Mouse (Mus musculus) myocyte (in vitro differentiated cells): ENCODE results near the gene Gm1673. TPM values are rescaled to one million over a fixed set of nuclear protein-coding genes. Genes with fewer than 3 reads are reported as not detected.

Source experiments
- H3K27me3 ChIP-seq: one replicate; pipeline ENCODE4 v1.6.1; 2011; ENCODE audit not compliant: control insufficient read depth, insufficient read depth, insufficient read length
- H3K36me3 ChIP-seq: one replicate; pipeline ENCODE4 v1.6.1; 2011; ENCODE audit not compliant: control insufficient read depth, insufficient read depth
- H3K4me2 ChIP-seq: one replicate; pipeline ENCODE4 v1.6.1; 2011; ENCODE audit warnings: low read depth, control low read depth
- H3K4me3 ChIP-seq: one replicate; pipeline ENCODE4 v1.5.1; 2011; ENCODE audit warnings: mild to moderate bottlenecking, control low read depth, moderate library complexity
- H3K79me2 ChIP-seq: one replicate; pipeline ENCODE4 v1.6.1; 2011; ENCODE audit not compliant: control insufficient read depth, insufficient read depth
- H3ac ChIP-seq: one replicate; pipeline ENCODE4 v1.6.1; 2011; ENCODE audit not compliant: control insufficient read depth, insufficient read length
- CEBPB ChIP-seq: IDR thresholded peaks from 2 replicates; pipeline ENCODE4 v1.6.1; 2011; ENCODE audit warnings: mild to moderate bottlenecking, moderate library complexity; ENCODE audit not compliant: poor library complexity, insufficient read depth, severe bottlenecking
- E2F4 ChIP-seq: IDR thresholded peaks from one replicate; pipeline ENCODE4 v1.6.1; 2011; ENCODE audit warnings: mild to moderate bottlenecking, control low read depth, moderate library complexity; ENCODE audit not compliant: insufficient read depth
- MAX ChIP-seq: IDR thresholded peaks from one replicate; pipeline ENCODE4 v1.6.1; 2011; ENCODE audit warnings: low read depth, mild to moderate bottlenecking, control low read depth
- MYOD1 ChIP-seq, 3 experiments: IDR thresholded peaks; one replicate each; pipeline ENCODE4 v1.6.1; 2011; ENCODE audit warnings: control low read depth in 2 of 3, low read depth in 2 of 3, mild to moderate bottlenecking in 2 of 3, moderate library complexity in 1 of 3; ENCODE audit not compliant: insufficient read length in 2 of 3, control insufficient read depth in 1 of 3
- MYOG ChIP-seq, 3 experiments: IDR thresholded peaks; one replicate each; pipeline ENCODE4 v1.6.1; 2011; ENCODE audit warnings: control low read depth in 2 of 3, low read depth in 2 of 3, mild to moderate bottlenecking in 2 of 3; ENCODE audit not compliant: insufficient read length in 2 of 3, control insufficient read depth in 1 of 3, insufficient read depth in 1 of 3
- POLR2A ChIP-seq: IDR thresholded peaks from one replicate; pipeline ENCODE4 v1.6.1; 2011; ENCODE audit warnings: low read depth, mild to moderate bottlenecking, control low read depth, moderate library complexity; ENCODE audit not compliant: insufficient read length
- POLR2AphosphoS2 ChIP-seq: IDR thresholded peaks from one replicate; pipeline ENCODE4 v1.6.1; 2011; ENCODE audit warnings: low read depth, control low read depth; ENCODE audit not compliant: insufficient read length
- REST ChIP-seq: IDR thresholded peaks from one replicate; pipeline ENCODE4 v1.6.1; 2011; ENCODE audit warnings: mild to moderate bottlenecking, control low read depth, moderate library complexity; ENCODE audit not compliant: insufficient read depth, insufficient read length
- SRF ChIP-seq: IDR thresholded peaks from one replicate; pipeline ENCODE4 v1.6.1; 2011; ENCODE audit warnings: low read depth; ENCODE audit not compliant: control insufficient read depth, insufficient read length
- TCF12 ChIP-seq: IDR thresholded peaks from one replicate; pipeline ENCODE4 v1.6.1; 2011; ENCODE audit warnings: mild to moderate bottlenecking, control low read depth; ENCODE audit not compliant: poor library complexity, insufficient read depth, severe bottlenecking
- TCF3 ChIP-seq: IDR thresholded peaks from one replicate; pipeline ENCODE4 v1.6.1; 2011; ENCODE audit warnings: low read depth, control low read depth; ENCODE audit not compliant: insufficient read length
- USF1 ChIP-seq: IDR thresholded peaks from one replicate; pipeline ENCODE4 v1.6.1; 2011; ENCODE audit warnings: low read depth, mild to moderate bottlenecking, control low read depth, moderate library complexity
- polyA plus RNA-seq: library from polyadenylated mRNA; unstranded; fragments of >200 nt; fragmentation: generic; extraction: Trizol; gene quantifications from one replicate; pipeline ENCODE4 v1.2.1, GENCODE M21; 2012; ENCODE audit warnings: missing spikeins

Gm1673 gene
- polyA plus RNA-seq, 1 experiment, result 1.9 TPM

DNA sequence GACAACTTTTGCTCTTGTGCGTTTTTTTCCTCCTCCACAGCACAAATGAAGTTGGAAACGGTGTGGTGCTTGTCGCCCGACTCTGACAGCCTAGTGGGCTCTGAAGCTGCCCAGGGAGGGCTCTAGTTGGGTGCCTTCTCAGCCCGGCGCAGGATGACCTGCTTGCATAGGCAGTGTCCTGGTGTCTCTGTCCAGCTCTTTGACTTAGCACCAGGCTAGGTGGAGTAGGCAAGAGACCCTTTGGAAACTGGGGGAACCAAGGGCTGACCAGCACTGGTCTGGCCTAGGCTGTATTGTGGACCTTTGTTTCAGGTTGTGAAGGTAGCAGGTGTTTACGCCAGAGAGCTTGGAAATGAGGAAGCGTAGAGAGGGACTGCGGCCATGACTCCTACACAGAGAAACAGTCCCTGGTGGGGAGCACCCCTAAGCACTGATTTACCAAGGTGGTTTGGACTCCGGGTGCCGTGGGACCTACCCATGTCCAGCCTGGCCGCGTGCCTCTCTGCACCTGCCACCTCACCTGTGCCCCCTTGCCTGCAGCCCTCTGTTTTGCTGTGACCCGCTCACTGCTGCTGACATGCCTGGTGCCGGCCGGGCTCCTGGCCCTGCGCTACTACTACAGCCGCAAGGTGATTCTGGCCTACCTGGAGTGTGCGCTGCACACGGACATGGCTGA lies 14.7 kb downstream of the Gm1673 start:
- Histone ChIP-seq H3ac (no peak overlapping the region), H3K4me3 (no peak overlapping the region), H3K36me3 (no peaks in the 10 kb centered on the region), H3K79me2 (no peaks in the 10 kb centered on the region), H3K4me2 (no peak overlapping the region), H3K27me3 (peaks cover 60% of the 10 kb centered on the region)
- TF ChIP-seq USF1, result no peak
- TF ChIP-seq E2F4, result no peak
- no peak for TF ChIP-seq SRF
- no peak for TF ChIP-seq POLR2A
- TF ChIP-seq MAX, result no peak
- TF ChIP-seq TCF12, result no peak
- no peak for TF ChIP-seq REST
- TF ChIP-seq MYOD1 (IDR thresholded peaks at IDR 0.05; ENCODE audit: control insufficient read depth in 1 of 3, insufficient read length in 2 of 3, low read depth in 2 of 3), result no peak
- TF ChIP-seq MYOG (IDR thresholded peaks at IDR 0.05; ENCODE audit: control insufficient read depth in 1 of 3, insufficient read depth in 1 of 3, insufficient read length in 2 of 3, low read depth in 2 of 3), result no peak
- no peak for TF ChIP-seq POLR2AphosphoS2
- TF ChIP-seq TCF3, result no peak

- no peaks in the 10 kb centered on the region for H3K79me2 ChIP-seq
These were observed 15.3 kb downstream of the Gm1673 start for GRCm38 (mm10) chr5:33998505-33998877.

DNA sequence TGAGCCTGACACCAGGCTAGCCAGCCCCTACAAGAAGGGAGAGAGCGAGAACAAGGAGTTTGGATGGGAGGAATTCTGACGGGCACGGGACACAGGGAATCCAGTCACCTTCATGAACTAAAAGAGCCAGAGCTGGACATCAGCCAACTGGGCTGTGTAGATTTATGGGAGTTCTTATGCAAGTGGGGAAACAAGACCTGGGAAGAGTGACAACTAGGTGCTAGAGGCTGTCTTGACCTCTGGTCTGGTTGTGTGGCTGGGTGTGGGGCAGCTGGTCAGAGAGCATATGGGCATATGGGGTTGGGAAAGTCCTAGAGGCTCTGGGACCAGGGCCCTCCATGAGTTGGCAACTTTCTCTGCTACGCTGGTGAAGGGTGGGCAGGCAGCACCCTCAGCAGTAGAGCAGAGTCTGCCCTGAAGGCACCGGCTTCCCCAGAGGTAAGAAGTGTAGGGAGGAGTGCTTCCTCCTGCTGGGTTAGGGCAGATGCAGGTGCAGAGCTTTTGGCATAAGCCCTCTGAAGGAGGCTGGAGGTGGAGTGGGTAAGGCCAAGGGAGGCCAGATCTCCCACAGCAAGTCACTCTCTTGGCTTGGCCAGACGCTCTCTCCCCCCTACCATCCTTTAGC lies 16.3 kb downstream of the Gm1673 start:
- H3K4me2 ChIP-seq, result no peak overlapping the region
- TF ChIP-seq TCF12 (no peak), E2F4 (no peak), MAX (no peak), USF1 (no peak), TCF3 (no peak), POLR2AphosphoS2 (no peak), REST (no peak), SRF (no peak), MYOD1 (IDR thresholded peaks at IDR 0.05; ENCODE audit: control insufficient read depth in 1 of 3, insufficient read length in 2 of 3, low read depth in 2 of 3) (no peak), POLR2A (no peak), MYOG (IDR thresholded peaks at IDR 0.05; ENCODE audit: control insufficient read depth in 1 of 3, insufficient read depth in 1 of 3, insufficient read length in 2 of 3, low read depth in 2 of 3) (no peak), CEBPB (no peak)
- no peak overlapping the region for H3ac ChIP-seq
- H3K27me3 ChIP-seq, result peaks cover 55% of the 10 kb centered on the region
- no peaks in the 10 kb centered on the region for H3K79me2 ChIP-seq
- H3K36me3 ChIP-seq, result no peaks in the 10 kb centered on the region
- H3K4me3 ChIP-seq, result no peak overlapping the region

More at GRCm38 (mm10) chr5:33998505-33998877, 15.3 kb downstream of the Gm1673 start:
- Histone ChIP-seq H3K4me3 (no peak overlapping the region), H3ac (no peak overlapping the region), H3K27me3 (peaks cover 60% of the 10 kb centered on the region), H3K36me3 (no peaks in the 10 kb centered on the region), H3K4me2 (no peak overlapping the region)
- TF ChIP-seq USF1 (no peak), MYOG (IDR thresholded peaks at IDR 0.05; ENCODE audit: control insufficient read depth in 1 of 3, insufficient read depth in 1 of 3, insufficient read length in 2 of 3, low read depth in 2 of 3) (no peak), MAX (no peak), MYOD1 (IDR thresholded peaks at IDR 0.05; ENCODE audit: control insufficient read depth in 1 of 3, insufficient read length in 2 of 3, low read depth in 2 of 3) (no peak), REST (no peak), POLR2A (no peak)

DNA sequence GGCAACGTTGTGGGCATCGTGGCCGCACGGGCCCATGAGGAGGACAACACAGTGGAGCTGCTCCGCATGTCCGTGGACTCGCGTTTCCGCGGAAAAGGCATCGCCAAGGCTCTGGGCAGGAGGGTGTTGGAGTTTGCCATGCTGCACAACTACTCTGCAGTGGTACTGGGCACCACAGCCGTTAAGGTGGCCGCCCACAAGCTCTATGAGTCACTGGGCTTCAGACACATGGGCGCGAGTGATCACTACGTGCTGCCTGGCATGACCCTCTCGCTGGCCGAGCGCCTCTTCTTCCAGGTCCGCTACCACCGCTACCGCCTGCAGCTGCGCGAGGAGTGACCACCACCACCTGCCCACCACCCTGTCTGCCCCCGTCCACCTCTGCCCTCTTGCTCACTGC lies 17.6 kb downstream of the Gm1673 start:
- H3K79me2 ChIP-seq, result no peaks in the 10 kb centered on the region
- H3K4me2 ChIP-seq, result no peak overlapping the region
- no peak overlapping the region for H3K4me3 ChIP-seq
- no peak for TF ChIP-seq TCF12
- no peak overlapping the region for H3ac ChIP-seq
- no peaks in the 10 kb centered on the region for H3K36me3 ChIP-seq
- H3K27me3 ChIP-seq, result peaks cover 43% of the 10 kb centered on the region

GRCm38 (mm10) chr5:34001401-34001800 lies 18.2 kb downstream of the Gm1673 start:
- no peak overlapping the region for H3K4me2 ChIP-seq
- peaks cover 39% of the 10 kb centered on the region for H3K27me3 ChIP-seq
- TF ChIP-seq MYOD1 (IDR thresholded peaks at IDR 0.05; ENCODE audit: control insufficient read depth in 1 of 3, insufficient read length in 2 of 3, low read depth in 2 of 3), result no peak
- no peak for TF ChIP-seq MYOG (IDR thresholded peaks at IDR 0.05; ENCODE audit: control insufficient read depth in 1 of 3, insufficient read depth in 1 of 3, insufficient read length in 2 of 3, low read depth in 2 of 3)
- no peak for TF ChIP-seq SRF
- no peak for TF ChIP-seq USF1
- TF ChIP-seq POLR2A, result no peak
- no peak for TF ChIP-seq MAX
- TF ChIP-seq REST, result no peak
- no peak for TF ChIP-seq TCF12
- TF ChIP-seq POLR2AphosphoS2, result no peak
- no peak for TF ChIP-seq CEBPB
- TF ChIP-seq TCF3, result no peak
- no peak for TF ChIP-seq E2F4
- H3K79me2 ChIP-seq, result no peaks in the 10 kb centered on the region
- no peak overlapping the region for H3K4me3 ChIP-seq
- no peak overlapping the region for H3ac ChIP-seq
- no peaks in the 10 kb centered on the region for H3K36me3 ChIP-seq
